Mouse (Mus musculus): ENCODE results near the gene Caprin1.

Caprin1 gene

GRCm38 (mm10) chr2:103730999-103731398 lies 66.5 kb downstream of the Caprin1 start:
- no peak for DNase-seq (ENCODE audit: low read depth)

- no peak for DNase-seq (ENCODE audit: low read depth)
Observed at GRCm38 (mm10) chr2:103728027-103728540, 69.4 kb downstream of the Caprin1 start.

- DNase-seq (ENCODE audit: low read depth), result no peak
Observed at GRCm38 (mm10) chr2:103724521-103724920, 72.9 kb downstream of the Caprin1 start.

GRCm38 (mm10) chr2:103719292-103719646 lies 78.2 kb downstream of the Caprin1 start:
- no peak for DNase-seq (ENCODE audit: low read depth)

- peak; percentile 64 for DNase-seq (ENCODE audit: low read depth)
Observed at GRCm38 (mm10) chr2:103718594-103719291, 78.7 kb downstream of the Caprin1 start.

- DNase-seq (ENCODE audit: low read depth), result no peak
Observed at GRCm38 (mm10) chr2:103714412-103714811, 83.0 kb downstream of the Caprin1 start.

GRCm38 (mm10) chr2:103713831-103714230 lies 83.6 kb downstream of the Caprin1 start:
- DNase-seq (ENCODE audit: low read depth), result no peak
